Mouse (Mus musculus) testis, adult 2 months (tissue): ENCODE measurements around the gene Gpr61.

Experiments
- CTCF ChIP-seq: fragments of 200-500 bp; IDR thresholded peaks from 2 replicates; pipeline ENCODE4 v1.5.1; 2012; ENCODE audit warnings: low read depth, mild to moderate bottlenecking, inconsistent platforms, low read length, moderate library complexity; ENCODE audit not compliant: control insufficient read depth, insufficient read depth, insufficient replicate concordance
- POLR2A ChIP-seq: fragments of 200-500 bp; IDR thresholded peaks from 2 replicates; pipeline ENCODE4 v1.6.1; 2012; ENCODE audit warnings: low read depth, mild to moderate bottlenecking, inconsistent platforms, low read length, moderate library complexity; ENCODE audit not compliant: control insufficient read depth

GRCm38 (mm10) chr3:108113591-108114289 lies 40.9 kb downstream of the Gpr61 start:
- TF ChIP-seq POLR2A: no peak
- TF ChIP-seq CTCF: no peak
